Mouse (Mus musculus) adrenal gland (tissue): Measurements from ENCODE around the gene Ccdc22.

Source experiments
- intact Hi-C: fragments of 180-260 bp; cut with DNase I; formaldehyde crosslinking; loops from one replicate; pipeline ENCODE4 v1.15.1; 2025
- long read RNA-seq, 2 experiments: library from polyadenylated mRNA; unstranded; transcript quantifications; one replicate each; pipeline ENCODE4 v2.0.0; 2020; ENCODE audit warnings: borderline replicate concordance in 1 of 2; ENCODE audit not compliant: insufficient replicate concordance in 1 of 2

Ccdc22 gene
- long read RNA-seq, experiment 1, transcript Ccdc22-201 (17 exons, 2,353 nt): major isoform, 23 of 24 reads
- long read RNA-seq, experiment 1, partial matches to known transcripts: 1 of 24 reads
- long read RNA-seq, experiment 1, other reads (novel, unspliced or antisense): 0 of 24 reads
- long read RNA-seq, experiment 2, transcript Ccdc22-201 (17 exons, 2,353 nt): major isoform, 17 of 21 reads
- long read RNA-seq, experiment 2, partial matches to known transcripts: 2 of 21 reads
- long read RNA-seq, experiment 2, other reads (novel, unspliced or antisense): 1 of 21 reads

DNA sequence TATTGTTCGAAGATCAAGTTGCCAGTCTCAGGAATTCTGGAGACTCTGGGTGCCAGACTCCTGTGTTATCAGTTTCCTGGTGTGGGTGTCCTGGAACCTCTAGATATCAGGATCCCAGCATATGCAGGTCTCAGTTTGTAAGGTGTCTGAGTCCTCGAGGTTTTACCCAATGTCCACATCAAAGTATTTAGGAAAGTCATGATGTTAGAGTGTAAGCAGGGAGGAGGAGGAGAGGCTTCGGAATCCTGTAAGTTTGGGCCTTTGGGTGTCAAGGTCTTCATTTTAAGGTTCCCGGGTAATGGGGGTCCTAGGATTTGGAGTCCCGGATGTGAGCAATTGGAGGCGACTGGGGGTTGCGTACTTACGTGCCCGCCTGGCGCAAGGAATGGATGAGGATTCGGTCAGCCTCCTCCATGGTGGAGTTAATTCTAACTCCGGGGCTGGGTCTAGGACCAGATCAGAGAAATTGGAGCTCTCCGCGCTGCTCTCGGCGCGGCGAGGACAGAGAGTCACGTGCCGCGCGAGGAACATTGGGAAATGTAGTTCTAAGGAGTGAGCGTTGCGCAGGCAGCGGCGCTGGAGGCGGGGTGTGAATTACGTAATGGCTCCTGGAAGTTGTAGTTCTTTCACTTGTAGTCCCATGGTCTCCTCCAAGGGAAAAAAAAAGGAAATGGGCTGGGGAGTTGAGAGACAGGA is at the start of gene Ccdc22:
Gene Ccdc22, minus strand, starts transcription at position 639 of the 696 bp plus-strand sequence.
- intact Hi-C loops: no loop called here

DNA sequence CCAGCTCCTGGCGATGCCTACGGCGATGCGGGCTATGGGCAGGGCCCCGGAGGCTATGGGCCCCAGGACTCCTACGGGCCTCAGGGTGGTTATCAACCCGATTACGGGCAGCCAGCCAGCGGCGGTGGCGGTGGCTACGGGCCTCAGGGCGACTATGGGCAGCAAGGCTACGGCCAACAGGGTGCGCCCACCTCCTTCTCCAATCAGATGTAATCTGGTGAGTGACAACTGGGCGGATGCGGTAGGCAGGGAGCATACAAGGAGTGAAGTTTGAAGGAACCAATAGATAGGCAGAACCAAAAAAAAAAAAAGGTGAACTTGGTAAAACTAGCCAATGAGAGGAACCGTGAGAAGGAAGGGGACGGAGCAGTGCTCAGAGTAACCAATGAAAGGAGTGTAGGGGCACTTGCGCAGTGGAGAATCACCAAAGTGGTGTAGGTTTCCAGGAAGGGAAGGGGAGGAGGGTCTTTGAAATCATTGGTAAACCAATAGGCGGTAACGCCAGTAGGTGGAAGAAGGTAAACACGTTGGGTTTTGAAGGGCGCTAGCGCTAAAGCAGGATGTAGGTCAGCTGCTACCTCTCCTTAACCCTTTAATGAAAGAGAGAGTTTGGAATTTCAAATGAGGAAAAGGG is 43.5 kb upstream of the Ccdc22 start:
- intact Hi-C loops: no loop called here

DNA sequence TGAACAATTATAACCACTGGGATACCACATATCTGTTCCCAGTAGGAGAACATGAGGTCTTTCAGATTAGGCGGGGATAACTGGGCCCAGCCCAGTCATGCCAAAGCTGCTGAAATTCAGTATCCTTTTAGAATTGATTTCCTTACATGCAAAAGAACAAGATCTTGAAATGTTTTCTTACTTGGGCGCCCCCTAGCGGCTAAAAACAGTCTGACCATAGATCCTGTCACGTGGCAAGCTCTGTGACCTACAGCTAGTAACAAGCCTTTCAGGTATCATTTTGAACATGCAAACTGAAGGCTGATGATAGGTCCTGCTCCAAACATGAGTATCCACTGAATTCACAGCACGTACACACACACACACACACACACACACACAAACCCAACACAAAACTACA is 40.0 kb upstream of the Ccdc22 start:
- intact Hi-C loops: loop anchor here (2.0 kb wide), 1 partner anchor 171 kb away; no protein-coding TSS in a partner anchor

DNA sequence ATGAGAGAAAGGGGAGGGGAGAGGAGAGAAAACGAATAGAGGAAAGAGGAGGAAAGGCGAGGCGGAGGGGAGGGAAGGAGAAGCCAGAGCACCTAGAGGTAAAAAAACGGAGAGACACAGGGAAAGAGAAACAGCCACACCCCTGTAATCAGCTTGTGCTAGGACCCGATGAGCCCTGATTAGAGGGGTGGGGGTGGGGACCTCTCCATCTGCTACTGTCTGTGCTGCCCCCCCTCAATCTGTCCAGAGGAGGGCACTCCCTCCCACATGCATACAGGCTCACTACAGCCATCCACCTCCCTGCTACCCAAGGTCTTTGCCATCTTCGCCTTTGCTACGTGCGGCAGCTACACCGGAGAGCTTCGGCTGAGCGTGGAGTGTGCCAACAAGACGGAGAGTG is 35.5 kb upstream of the Ccdc22 start:
- intact Hi-C loops: no loop called here

DNA sequence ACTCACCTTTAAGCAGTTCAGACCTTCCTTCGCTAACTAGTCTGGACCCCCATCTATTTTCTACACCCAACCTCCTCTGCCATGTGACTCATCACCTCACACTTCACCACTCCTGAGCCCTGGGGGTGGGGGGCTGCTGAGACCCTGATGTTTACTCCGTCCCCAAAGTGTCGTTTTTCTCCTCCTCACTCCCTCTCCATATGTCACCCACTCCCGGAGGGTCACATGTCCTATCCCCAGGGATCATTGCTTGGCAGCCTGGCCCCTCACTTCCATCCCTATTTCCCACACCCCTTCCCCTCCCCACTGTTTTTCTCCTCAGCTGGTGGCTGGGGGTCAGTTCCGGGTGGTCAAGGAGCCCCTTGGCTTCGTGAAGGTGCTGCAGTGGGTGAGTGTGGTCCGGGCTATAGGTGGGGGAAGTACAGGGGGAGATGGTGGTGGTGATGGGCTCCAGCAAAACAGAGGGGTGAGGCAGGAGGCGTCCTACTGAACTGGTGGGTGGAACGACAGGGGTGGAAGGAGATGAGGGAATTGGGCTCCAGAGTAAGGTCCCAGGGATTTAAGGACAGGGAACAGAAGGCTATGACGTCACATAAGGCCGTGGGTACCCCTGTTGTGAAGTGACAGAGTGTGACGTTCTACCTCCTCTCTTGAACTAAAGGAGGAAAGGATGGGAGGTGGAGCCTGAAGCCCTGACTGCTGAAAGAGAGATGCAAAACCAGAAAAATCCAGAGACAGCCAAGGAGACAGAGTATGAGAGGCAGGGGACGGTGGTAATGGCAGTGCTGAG is 34.4 kb upstream of the Ccdc22 start:
- intact Hi-C loops: no loop called here

DNA sequence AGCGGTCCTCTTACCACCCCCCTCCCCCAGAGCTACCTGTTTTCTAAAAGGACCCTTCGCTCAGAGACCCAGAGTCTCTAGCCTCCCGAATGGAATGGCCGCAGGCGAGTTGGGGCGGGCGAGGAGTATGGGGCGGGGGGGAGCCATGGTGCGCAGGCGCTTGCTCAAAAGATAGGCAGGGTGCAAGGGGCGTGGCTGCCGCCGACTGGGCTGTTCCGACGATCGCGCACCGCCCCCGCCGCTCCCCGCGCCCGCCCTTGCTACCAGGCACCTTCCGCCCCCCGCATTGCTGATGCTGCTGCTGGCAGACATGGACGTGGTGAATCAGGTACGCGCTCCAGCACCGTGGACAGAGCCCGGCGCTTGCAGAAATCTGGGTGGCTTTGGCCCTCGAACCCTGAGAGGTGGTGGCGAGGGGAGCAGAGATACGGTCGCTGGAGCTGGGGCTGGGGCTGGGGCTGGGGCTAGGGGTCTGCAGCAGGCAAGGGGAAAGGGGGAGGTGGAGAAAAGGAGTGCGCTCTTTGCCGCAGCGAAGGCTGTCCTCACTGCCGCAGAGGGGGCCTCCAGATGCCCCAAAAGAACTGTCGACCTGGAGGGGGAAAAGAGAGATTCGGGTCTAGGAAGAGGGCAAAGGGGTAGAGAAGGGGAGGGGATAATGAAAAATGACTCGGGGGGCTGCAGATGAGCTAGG is 33.2 kb upstream of the Ccdc22 start, which contains the start of gene Syp:
Gene Syp, plus strand, starts transcription at position 71 of the 691 bp plus-strand sequence.
- intact Hi-C loops: no loop called here

DNA sequence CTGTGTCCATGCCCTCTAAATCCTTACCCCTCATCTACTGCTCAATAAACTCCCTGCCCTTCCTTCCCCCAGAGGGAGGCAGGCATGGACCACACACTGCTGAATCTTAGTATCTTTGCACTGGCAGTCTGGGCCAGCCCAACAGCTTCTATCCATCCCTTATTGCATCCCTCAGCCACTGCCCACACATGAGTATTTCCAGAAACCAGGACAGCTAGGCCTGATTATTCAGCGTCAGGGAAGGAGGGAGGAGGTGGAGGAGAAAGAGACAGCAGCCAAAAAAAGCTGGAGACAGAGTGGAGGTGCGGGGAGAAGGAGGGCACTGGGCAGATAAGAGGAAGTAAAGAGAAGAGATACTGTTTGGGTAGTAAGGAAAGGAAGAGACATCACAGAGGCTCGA is 29.8 kb upstream of the Ccdc22 start:
- intact Hi-C loops: no loop called here

DNA sequence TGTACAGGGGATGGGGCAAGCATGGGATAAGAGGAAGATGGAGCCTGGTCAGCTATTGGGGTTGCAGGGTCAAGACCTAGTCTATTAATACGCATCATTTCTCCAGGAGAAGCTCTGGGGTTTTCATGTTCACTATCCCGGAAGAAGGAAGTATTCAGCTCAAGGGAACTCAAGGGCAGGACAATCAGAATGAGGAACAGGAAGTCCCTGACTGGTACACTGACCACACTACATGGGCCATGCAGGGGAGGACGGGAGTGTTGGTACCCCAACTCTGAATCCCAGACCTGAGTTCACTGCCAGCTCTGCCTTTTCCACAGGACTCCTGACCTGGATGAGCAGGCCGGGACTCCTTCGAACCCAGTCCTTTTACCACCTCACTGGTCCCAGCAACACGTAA is 27.2 kb upstream of the Ccdc22 start:
- intact Hi-C loops: no loop called here

DNA sequence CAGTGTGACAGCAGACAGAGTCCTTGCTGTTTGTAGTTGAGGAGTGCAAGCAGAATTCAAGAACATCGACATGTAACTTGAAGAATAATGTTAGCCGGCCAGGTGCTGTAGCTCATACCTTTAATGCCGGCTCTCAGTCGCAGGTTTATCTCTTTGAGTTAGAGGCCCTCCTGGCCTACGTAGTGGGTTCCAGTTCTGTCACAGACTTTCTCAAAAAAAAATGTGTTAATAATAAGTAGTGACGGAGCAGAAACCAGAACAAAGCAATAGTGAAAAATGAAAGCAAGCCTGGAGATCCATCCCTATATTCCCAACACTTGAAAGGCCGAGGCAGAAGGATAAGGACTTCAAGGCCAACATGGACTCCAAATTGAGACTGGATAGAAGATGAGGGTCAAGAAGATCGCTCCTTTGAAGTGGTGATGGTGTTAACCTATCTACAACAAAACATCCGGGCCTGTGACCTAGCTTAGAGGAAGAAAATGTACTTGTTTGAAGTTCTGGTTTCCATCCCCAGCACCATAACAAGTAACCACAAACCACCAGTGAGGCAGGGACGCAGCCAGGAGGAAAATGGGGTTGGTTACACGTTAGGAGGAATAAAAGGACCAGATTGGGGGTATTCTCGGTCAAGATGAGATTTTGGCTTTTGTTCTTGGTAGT is 12.7 kb upstream of the Ccdc22 start:
- intact Hi-C loops: no loop called here

DNA sequence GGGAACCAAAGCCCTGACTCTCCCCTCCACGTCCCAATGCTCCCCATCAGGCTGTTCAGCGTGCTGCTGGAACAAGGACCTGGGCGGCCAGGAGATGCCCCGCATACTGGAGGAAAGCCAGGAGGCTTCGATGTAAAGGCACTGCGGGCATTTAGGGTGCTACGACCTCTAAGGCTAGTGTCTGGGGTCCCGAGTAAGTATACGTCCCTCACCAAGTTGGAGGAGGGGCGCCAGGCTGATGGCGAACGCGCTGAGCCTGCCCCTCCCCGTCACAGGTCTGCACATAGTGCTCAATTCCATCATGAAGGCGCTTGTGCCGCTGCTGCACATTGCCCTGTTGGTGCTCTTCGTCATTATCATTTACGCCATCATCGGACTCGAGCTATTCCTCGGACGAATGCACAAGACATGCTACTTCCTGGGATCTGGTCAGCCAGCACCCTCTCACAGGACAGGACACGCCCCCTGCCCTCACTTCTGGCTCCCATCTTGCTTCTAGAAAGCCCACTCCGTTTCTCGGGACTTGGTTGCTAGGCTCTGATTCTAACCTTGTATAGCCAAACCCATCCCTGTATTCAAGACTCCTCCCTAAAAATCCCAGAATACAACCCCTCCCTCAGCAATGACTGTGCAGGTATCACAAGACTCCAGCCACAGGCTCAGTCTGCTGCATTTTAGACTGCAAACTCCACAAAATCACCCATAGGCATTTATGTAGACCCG is 5.4 kb upstream of the Ccdc22 start:
- intact Hi-C loops: no loop called here

DNA sequence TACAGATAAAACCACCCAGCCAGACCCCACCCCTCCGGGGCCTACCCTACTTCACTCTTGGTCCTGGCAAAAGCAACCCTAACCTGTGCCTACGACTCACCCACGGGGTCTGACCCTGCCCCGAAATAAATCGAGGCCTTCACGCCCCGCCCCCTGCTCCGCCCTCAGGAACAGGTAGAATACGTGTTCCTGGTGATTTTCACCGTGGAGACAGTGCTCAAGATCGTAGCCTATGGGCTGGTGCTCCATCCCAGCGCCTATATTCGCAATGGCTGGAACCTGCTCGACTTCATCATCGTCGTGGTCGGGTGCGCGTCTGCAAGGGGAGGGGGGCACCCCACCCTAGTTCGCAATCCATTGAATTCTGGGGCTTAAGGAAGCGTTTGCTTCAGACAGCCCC is 4.7 kb upstream of the Ccdc22 start:
- intact Hi-C loops: no loop called here

DNA sequence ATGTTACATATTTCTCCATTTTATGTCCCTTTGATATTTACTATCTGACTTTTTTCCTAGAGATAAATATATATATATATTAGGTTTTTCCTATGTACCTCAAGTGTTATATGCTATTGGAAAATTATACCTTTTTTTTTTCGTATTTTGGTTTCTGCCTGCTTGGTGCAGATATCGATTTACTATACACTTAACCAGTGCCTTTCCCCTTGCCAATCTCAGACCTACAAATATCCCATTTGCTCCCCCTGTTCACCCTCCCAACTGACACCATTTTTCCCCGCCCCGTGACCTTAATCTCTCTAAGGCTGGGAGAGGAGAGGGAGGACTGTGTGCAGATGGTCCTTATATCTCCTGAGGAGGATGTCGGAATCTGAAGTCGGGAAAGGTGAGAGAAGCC is 1.5 kb upstream of the Ccdc22 start, which contains the start of gene Cacna1f:
Gene Cacna1f, plus strand, starts transcription at position 301 of the 400 bp plus-strand sequence.
- intact Hi-C loops: no loop called here

DNA sequence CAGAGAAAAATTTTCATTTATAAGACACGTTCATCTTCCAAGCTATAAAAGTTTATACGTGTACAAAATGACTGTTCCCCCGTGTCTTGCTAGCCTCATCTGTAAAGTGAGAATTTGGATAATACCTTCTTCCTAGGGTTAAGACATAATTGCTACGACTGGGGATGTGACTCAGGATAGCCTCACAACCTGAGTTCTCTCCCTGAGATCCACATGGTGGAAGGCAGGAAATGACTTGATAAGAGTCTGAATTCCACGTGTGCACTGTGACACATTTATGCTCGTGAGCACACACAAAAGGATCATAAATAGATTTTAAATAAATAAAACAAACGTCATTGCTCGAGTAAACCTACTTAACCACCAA is 241 bp upstream of the Ccdc22 start:
- intact Hi-C loops: no loop called here

DNA sequence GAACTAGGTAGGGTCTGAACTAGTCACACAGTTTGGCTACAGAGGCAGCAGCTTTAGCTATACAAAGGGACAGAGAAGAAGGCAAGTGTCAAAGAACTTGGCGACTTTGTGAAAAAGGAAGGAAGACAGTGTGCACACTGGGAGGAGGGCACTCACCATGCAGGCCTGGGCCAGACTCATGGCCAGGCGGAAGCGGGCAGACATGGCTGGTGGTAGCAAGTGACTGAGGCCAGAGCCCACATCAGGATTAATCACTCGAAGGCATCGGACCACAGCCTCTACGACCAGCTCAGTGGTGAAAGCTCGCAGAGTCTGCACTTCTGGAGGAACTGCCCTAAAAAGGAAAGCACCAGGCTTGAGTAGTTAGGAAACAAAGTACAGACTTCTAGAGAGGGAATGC is 1.3 kb downstream of the Ccdc22 start:
- intact Hi-C loops: no loop called here

DNA sequence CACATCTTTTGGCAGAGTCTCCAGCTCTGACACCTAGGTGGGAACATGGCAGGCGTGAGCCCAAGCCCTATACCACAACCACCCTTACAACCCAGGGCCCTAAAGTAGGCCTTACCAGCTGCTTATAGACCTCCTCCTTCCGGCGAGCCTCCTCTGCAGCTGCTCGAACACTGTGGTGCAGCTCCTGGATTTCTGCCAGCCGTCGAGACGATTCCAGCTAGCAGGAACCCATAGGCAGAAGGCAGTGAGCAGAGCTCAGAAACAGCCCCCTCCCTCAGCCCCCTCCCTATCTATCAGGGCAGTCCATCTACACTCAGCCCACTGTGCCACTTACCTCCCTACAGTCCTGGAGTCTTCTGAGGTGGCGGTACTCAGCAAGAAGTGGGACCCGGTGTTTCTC is 9.9 kb downstream of the Ccdc22 start:
- intact Hi-C loops: no loop called here

DNA sequence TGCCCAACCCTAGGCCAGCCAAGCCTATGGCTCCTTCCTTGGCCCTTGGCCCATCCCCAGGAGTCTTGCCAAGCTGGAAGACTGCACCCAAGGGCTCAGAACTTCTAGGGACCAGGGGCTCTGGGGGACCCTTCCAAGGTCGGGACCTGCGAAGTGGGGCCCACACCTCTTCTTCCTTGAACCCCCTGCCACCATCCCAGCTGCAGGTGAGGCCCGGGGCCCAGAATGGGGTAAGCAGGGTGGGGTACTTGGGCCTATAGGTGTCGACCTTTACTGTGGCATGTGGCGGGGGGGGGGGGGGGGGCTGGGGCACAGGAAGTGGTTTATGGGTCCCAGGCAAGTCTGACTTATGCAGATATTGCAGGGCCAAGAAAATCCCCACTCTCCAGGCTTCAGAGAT is 19.0 kb downstream of the Ccdc22 start:
- intact Hi-C loops: no loop called here

DNA sequence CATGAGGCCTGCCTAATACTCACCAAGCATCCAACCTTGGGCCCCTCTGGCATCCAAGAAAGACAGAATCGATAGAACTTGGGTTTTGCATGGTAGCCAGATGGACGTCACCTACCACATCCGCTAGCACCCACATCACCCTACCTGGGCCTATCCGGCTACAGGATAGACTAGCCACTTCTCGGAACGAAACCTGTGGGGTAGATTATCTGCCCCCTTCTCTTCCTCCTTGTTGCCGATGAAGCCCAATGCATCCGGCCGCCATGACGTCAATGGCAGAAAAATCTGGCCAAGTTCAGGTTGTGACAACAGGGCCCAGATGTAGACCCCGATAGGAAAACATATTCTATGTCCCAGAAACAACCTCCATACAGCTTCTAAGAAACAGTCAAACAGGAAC is 21.4 kb downstream of the Ccdc22 start:
- intact Hi-C loops: no loop called here

DNA sequence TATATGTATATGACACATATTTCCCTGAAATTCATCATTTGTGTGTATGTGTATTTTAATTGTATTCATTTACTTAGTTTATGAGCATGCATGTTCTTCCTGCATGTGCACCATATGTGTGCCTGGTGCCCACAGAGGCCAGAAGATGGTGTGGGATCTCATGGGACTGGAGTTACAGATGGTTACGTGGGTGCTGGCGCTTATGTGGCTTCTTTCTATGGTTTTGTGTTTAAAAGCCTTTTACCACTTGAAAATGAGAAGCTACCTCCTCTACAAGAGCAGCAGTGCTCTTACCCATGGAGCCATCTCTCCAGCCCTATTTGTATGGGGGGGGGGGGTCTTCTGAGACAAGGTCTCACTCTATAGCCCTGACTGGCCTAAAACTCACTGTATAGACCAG is 24.2 kb downstream of the Ccdc22 start:
- intact Hi-C loops: no loop called here

DNA sequence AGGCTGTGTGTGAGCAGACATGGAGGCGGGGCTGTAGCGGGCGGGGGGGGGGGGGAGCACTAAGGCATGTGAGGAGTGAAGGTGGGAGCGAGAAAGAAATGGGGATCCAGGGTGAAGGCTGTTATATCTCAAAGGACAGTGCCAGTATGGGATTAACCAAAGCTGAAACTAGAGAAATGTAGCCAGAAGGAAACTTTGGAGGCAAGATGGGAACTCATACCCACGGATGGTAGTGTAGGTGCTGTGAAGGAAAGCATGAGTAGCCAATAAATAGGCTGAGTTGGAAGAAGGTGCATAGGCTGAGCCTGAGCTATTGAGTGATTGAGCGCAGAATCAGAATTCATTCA is 30.5 kb downstream of the Ccdc22 start:
- intact Hi-C loops: no loop called here
